Mouse (Mus musculus): ENCODE measurements at regions not wholly inside any gene's neighbourhood (a gene's known extent, or its start where the extent isn't known, plus 50 kb on each side); places are given as distances from the start of the nearest gene placed in this dataset.

DNA sequence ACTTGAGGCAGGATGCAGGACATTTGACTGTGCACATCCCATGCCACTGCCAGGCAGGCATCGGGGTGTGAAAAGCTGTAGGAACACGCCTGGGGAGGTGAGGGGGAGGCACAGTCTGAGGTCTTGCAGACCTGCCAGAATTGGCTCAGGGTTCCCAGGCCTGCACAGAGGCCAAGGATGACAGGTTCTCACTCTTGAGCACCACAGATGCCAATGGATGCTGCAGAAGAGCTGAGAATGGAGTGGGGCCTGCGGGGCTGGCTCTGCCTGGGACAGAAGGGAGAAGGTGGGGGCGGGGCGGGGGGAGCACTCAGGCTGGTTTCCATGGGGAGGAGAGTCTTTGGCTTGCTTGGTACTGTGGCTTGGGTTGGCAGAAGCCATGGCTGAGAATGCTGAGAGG, 469.2 kb upstream of the Syt1 start:
- no peak for DNase-seq

DNA sequence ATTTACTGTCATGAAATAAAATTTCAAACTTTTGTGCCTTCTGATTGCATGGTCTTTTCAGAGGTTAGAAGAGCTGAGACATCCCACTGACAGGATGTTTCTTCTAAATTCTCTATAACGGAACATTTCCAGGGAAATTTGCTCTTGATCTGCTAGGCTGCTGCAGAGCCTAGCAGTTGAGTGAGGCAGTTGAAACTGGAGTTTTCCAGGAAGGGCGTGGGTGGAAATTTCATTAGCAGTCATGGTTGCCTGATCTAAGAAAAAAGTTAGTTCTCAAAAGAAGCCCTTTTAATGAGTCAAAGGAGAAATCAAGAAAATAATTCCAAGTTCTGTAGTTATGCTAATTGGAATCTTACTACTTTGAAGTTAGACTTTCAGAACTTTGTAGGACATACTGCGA, 455.7 kb upstream of the Syt1 start:
- DNase-seq = peak; percentile 24

DNA sequence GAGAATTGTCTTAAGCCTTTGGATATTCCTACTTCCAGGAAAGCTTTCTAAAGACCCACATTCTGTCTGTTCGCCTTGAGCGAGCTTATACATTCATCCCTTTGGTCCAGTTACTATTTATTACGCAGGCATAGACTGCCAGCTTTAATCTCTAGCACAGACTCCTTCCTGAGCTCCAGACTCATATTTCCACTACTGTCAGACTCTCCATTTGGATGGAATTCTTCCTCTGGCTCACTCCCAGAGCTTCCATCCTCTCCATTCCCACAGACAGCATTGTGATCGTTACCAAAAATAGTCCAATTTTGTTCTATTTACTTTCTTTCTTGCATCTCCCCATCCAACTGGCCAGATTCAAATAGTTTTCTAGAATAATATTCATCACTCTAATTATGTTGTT, 420.3 kb upstream of the Syt1 start:
- DNase-seq = no peak

DNA sequence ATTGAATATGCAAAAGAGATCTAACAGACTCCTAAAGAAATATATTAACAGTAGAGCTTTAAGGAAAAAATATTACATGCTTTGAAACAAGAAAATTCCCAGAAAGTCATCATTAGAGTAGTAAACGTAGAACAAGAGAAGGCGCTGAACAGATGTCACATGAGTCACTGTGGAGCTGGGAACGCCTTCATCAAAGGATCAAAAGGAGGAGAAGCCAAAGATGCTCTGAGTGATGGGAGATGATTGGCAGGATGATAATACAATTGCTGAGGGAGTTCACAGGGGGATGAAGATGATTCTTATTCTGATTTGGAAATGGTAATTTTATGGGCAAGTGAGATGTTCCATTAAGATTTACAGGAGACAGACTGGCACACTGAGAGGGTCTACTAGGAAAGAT, 417.1 kb upstream of the Syt1 start:
- DNase-seq = no peak

GRCm38 (mm10) chr10:109407011-109407410, 396.2 kb upstream of the Syt1 start:
- peak; percentile 10 for DNase-seq

GRCm38 (mm10) chr10:109405116-109405685, 394.4 kb upstream of the Syt1 start:
- no peak for DNase-seq

- no peak for DNase-seq
These were observed 373.0 kb upstream of the Syt1 start for GRCm38 (mm10) chr10:109383758-109384157.

DNA sequence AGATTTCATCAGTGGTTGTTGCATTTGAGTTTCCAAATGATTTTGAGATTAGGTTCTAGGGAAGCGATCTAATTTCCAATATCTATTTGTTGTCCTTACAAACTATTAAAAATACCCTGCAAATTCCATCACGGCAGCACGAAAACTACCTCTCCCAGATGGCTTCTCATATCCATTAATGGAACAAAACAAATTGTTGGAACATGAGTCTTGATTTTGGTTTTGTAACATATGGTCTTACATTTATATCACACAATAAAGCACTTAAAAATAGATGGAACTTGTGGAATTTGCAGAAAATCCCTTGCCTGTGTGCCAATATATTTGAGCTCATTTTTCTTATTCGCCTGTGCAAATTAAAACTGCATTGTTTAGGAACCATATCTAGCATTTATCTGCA, 368.1 kb upstream of the Syt1 start:
- no peak for DNase-seq

DNA sequence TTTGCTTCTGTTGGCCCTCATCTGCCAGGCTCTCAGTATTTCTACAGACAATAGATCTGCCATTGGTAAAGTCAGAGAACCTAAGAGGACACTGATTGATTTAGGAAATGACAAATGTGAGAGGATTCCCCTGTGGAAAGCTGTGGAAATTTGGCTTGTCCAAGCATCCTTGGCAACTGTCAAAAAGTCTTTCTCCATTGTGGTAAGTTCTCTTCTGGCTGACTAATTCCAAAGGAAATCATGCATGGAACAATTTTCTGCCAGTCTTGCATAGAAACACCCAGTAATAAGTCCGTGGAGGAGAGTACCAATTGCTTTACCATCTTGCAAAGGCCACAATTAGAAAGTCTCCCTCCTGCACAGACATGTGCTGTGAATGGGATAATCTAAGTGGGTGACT, 349.4 kb upstream of the Syt1 start:
- DNase-seq = no peak

- peak; percentile 20 for DNase-seq
These were observed 348.0 kb upstream of the Syt1 start for GRCm38 (mm10) chr10:109358812-109359211.

DNA sequence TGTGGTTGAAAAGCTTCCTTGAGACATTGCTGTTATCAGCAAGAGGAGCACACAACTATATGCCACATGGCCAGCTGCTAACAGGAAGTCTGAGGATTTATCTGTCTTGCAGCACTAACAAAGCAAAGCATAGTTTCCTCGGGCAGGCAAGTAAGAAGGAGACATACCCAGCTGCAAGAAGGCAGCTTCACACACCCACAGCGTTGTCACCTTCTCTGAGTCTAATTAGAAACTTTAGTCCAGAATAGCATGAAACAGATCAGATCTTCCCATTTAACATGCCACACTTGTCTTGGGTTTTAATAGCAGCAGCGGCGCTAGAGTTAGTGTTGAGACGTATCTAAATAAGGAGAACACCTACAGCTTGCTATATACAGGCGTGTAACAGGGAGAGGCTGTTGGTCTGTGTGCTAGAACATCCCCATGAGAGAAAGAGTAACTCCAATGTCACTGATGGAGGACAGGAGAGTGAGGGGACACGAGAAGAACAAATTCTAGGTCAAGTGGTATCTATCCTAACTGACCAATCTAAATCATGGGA, 322.1 kb upstream of the Syt1 start:
- DNase-seq = peak; percentile 76

GRCm38 (mm10) chr10:109309286-109309685, 298.5 kb upstream of the Syt1 start:
- DNase-seq = no peak

DNA sequence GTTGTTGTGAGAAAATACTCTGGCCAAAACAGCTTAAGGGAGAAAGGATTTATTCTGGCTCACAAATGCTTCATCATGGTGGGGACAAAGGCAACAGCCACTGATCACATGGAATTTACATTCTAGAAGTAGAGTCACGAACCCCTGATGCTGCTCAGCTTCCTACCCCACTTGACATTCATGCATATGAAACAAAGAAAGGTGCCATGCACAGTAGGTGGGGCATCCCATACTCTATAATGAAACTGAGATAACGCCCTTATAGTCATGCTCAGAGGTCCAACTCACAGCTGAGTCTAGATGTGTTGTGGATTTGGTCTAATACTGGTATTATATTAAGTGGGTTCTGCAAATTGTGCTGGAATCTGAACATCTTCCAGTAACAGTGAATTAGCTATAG, 289.4 kb upstream of the Syt1 start:
- DNase-seq = no peak

DNA sequence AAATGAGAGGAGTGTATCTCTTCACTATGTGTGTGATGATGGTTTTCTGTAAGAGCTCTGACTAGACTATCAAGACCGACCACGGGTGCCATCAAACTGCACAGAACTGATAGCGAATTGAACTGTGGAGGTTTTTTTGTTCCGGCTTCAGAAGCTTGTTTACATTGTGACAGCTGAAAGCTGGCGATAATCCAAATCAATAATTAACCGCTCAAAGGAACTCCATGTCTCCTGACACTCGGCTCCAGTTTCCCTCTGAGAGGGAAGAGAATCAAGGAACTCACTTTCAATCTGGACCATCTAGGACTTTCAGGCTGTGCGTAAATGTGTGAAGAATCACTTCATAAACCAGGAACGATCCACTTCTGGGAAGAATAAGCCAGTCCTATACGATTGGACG, 289.0 kb upstream of the Syt1 start:
- DNase-seq = no peak

GRCm38 (mm10) chr10:109283348-109283747, 272.6 kb upstream of the Syt1 start:
- DNase-seq = peak; percentile 4

GRCm38 (mm10) chr10:109249781-109250180, 239.0 kb upstream of the Syt1 start:
- DNase-seq = no peak

DNA sequence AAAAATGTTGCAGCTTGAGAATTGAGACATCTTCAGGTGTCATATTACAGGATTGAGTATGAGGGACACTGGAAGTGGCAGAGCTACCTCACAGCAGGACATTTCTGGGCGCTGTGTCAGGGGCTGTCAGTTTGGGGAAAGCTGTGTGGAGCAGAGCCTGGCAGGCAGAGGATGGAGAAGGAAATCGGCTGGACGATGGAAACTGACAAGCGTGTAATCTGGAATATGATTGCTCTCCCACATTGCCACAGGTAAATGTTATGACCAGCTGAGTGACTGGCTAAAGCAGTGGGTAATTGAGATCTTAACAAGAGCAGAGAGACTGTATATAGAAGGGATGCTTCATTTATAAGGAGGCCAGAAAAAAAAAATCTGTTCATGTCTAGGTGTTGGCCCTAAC, 235.5 kb upstream of the Syt1 start:
- no peak for DNase-seq

- DNase-seq = peak; percentile 9
These were observed 226.2 kb upstream of the Syt1 start for GRCm38 (mm10) chr10:109237026-109237425.

DNA sequence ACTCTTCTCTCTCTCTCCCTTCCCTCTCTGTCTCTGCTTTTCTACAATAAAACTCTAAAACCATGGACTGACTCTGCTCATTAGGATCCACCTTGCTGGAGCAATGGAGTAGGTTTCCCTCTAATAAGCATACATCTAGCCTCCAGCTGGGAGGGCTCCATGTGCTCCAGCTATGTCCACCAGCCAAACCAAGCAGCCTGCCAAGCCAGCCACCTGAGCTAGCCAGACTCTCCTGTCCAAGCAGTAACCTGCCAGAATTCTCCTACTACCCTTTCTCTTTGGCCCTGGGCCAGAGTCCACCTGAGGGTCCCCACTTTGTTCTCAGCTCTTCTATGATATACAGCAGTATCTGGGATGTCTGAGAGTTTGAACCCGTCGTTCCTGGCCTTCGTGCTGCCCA, 216.2 kb upstream of the Syt1 start:
- no peak for DNase-seq

GRCm38 (mm10) chr10:109188761-109189503, 178.2 kb upstream of the Syt1 start:
- peak; percentile 15 for DNase-seq

DNA sequence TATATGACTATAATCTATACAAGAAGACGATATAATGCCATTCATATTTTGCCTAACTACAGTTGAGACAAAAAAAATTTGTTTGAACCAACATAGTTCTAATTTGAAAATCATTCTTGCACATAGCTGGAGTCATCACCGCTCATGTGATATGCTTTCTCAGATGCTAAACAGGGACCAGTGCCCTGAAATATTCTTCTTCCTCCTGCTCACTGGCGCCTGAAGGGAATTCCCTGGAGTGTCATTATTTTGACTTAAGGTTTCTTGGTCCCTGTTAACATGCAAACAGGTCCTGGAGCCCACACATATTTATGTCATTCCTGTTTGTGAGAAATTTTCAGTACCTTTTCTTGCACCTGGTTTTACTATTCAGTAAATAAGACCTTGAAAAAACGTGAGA, 177.5 kb upstream of the Syt1 start:
- DNase-seq = peak; percentile 14

DNA sequence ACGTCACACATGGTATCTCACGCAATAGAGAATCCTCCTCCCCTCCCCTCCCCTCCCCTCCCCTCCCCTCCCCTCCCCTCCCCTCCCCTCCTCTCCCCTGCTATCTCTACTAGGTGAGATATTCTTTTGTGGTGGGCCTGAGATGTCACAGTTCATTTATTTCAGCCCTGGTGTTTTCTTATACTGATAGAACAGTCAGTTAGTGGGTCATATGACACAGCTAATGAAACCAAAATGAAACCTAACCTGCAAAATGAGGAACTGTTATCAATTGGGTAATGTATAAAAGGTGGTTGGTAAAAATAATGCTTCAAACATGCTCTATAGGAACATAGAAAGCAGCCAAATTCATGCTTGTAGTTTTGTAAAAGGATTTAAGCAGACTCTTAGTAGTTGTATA, 174.5 kb upstream of the Syt1 start:
- no peak for DNase-seq

DNA sequence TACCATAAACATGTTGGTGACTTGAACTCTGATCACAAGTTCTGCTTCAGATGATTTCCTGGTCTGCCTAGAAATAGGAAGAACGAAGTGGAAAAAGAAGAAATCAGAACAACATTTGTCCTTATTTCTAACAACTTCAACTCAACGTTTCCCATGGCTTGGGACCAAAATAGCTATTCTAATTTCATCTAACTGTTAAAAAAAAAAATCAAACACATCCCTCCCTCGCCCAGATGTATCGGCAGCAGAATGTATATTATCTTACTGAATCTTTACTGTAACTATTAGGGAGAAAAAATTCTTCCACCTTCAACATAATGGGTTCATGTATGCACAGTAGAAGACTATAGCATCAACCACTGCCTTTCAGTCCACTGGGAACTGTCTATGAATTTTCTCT, 169.7 kb upstream of the Syt1 start:
- DNase-seq = no peak

DNA sequence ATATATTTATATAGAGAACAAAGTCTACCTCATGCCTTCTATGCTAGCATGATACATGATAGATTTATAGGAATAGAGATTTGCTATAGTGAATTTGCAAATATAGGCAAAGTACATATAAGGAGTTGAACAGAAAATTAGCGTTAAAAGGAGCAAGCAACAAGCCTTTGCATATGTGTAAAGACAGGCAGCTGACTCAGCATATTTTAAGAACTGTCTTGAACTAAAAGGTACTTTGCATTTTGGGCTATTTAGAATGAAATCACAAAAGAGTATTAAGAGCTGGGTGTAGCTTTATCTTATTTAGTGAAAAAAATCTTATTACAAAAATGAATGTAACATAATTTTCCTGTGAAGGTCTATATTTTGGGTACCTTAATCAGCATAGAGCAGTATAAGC, 149.9 kb upstream of the Syt1 start:
- DNase-seq = no peak

DNA sequence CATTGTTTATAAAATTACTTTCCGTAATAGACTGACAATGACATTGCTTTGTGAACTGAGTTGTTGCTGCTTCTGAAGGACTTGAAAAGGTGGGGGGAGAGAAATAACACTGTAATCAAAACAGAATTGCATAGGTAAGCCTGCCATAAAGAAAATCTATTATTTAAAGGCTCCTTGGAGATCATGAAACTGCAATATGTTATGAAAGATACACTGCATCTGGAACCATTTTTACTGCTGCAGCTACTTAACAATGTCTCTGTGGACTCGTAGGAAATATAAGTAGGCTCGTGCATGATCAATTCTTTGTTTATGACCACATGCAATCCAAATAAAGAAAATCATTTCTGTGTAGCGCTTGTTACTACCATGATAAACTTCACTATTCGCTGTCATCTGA, 145.0 kb upstream of the Syt1 start:
- DNase-seq = no peak
